Mouse (Mus musculus) cortical plate, adult 2 months (tissue): ENCODE measurements around the gene Abca8b.

Experiments
- CTCF ChIP-seq: fragments of 200-500 bp; IDR thresholded peaks from 2 replicates; pipeline ENCODE4 v1.5.1; 2011; ENCODE audit warnings: mild to moderate bottlenecking, control low read depth, low read length; ENCODE audit not compliant: insufficient read depth; ENCODE audit errors: extremely low read depth
- POLR2A ChIP-seq: fragments of 200-500 bp; IDR thresholded peaks from 2 replicates; pipeline ENCODE4 v1.6.1; 2011; ENCODE audit warnings: mild to moderate bottlenecking, low read length, control low read depth; ENCODE audit not compliant: insufficient read depth; ENCODE audit errors: extremely low read depth

DNA sequence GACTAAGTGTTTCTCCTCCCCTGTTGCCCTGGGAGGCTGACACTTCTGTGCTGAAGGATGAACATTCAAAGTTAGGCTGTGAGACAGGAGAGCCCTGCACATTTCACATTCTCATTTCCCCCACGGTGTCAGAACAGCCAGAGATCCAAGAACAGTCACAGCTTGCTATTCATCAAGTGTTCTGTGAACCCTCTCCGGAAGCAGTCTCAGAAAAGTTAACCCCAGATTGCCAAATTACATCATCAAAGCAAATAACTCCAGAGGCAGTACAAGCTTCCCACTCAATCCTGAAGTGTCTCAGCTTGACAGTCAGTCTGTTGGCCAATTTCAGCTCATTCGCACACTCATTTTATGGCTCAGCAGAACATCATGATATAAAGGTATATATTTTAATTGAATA lies 632 bp downstream of the Abca8b start:
- no peak for TF ChIP-seq POLR2A
- no peak for TF ChIP-seq CTCF
